Mouse (Mus musculus): Measurements from ENCODE around the gene Oxsm.

DNA sequence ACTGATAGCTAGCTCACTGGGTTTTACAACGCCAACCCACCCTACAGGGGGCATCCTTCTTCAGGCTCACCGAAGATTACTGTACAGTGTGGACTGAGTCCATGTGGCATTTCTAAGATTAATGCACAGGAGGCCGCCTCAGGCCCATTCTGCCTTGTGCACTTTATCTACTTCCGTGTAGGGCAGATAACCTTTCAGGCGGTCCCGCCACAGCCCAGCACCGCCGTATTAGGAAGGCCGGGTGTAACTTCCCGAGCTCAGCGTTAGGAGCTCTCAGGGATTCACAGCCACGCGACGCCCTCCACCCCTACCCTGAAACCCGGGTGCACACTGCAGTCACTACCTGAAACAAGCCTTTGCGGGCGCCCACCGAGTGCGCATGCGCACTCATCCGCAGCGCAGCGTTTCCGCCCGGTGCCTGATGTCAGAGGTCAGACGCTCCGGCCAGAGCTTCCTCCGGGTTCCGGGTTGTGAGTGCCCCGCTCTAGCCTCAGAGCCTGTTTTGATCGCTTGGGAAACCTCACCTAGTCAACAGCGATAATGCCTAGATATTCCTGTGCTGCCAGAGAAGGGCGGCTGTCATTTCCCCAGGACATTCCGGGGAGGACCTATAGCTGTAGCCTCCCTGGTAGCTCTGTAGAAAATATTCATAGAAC is 6.5 kb downstream of the Oxsm start:
- TF ChIP-seq E2F4 (IDR thresholded peaks at IDR 0.05; ENCODE audit: insufficient read depth) (no peak), MYOG (IDR thresholded peaks at IDR 0.05; ENCODE audit: control insufficient read depth in 1 of 3, insufficient read depth in 1 of 3, insufficient read length in 2 of 3, low read depth in 2 of 3) (no peak), POLR2A (IDR thresholded peaks at IDR 0.05; ENCODE audit: insufficient read length, low read depth) (peak; percentile 62), CEBPB (IDR thresholded peaks at IDR 0.05; ENCODE audit: insufficient read depth, poor library complexity, severe bottlenecking) (no peak)

Measured in myocyte (in vitro differentiated cells).